In the genomic region with DNA sequence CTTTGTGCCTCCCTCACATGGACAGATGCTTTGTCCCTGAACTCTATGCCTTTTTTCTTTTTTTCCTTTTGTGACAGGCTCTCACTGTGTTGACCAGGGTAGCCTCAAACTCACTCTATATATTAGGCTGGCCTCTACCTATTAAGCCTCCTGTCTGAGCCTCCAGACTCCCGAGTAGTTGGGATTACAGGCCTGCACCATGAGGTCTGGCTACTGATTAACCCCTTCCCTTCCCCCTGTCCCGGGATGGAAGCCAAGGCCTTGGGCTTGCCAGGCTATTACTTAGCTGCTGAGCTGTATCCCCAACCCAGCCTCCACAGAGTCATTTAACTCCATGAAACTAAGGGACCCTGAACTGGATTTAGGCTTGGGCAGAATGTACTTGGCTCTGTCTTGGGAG, we compare ENCODE assay signal across 29 mouse cellular contexts. TPM values are rescaled to one million over a fixed set of nuclear protein-coding genes. Genes with fewer than 3 reads are reported as not detected.
A peak's percentile ranks its signal among the peaks of the same experiment; 100 is the strongest.
DNase-seq lines count a peak whose midpoint lies in the region; ATAC-seq lines count a peak whose summit lies in the region.
"Had no signal": no experiment of that assay in that cellular context is flagged by ENCODE, and none has a peak within 500 bp of the region (broad histone marks: within the 10 kb centered on the region; RNA-seq: fewer than 3 reads in every experiment).

No protein-coding gene starts in this region.

- peaks cover 6% of the 10 kb centered on the region for H3K4me1 ChIP-seq in intestine, embryonic 16.5 days (ENCODE audit: control insufficient read depth, insufficient read depth, low read length)
- H3K4me1 ChIP-seq in liver, embryonic 12.5 days: peaks cover 9% of the 10 kb centered on the region

- H3K36me3 ChIP-seq in intestine, embryonic 16.5 days (ENCODE audit: control insufficient read depth, insufficient read depth, low read length): no peaks in the 10 kb centered on the region; the same call in 1 of the 2 replicates
- peaks cover 14% of the 10 kb centered on the region; the same call in 1 of the 2 replicates for H3K36me3 ChIP-seq in liver, embryonic 12.5 days

- peak overlapping the region; percentile 68 for H3K27ac ChIP-seq in intestine, embryonic 16.5 days (ENCODE audit: low read length)
- peak overlapping the region; percentile 49; the same call in 1 of the 2 replicates for H3K27ac ChIP-seq in liver, embryonic 12.5 days
- H3K27ac ChIP-seq: embryonic facial prominence, embryonic 13.5 days; heart, embryonic 13.5 days; hindbrain, postnatal 0 days; limb, embryonic 13.5 days; midbrain, embryonic 12.5 days; neural tube, embryonic 12.5 days had no signal

- peak; percentile 62 for ATAC-seq in intestine, embryonic 16.5 days
- ATAC-seq in liver, embryonic 12.5 days: 0 out of 2 replicates have a peak, but pooled peaks have one; percentile 30
- ATAC-seq: forebrain, embryonic 14.5 days; hindbrain, postnatal 0 days; lung, postnatal 0 days had no signal

- 19% methylated on average over 2 of the region's 2 CpGs for WGBS in intestine, embryonic 16.5 days
- WGBS in liver, embryonic 12.5 days (ENCODE audit: insufficient replicate concordance): 56% methylated on average over 2 of the region's 2 CpGs

- H3K9ac ChIP-seq in intestine, embryonic 16.5 days (ENCODE audit: low read depth, low read length): 0 out of 2 replicates have a peak overlapping the region, but pooled peaks have one; percentile 45
- no peak overlapping the region for H3K9ac ChIP-seq in liver, embryonic 12.5 days
- H3K9ac ChIP-seq: embryonic facial prominence, embryonic 13.5 days; heart, embryonic 13.5 days; limb, embryonic 13.5 days; midbrain, embryonic 12.5 days; neural tube, embryonic 12.5 days had no signal

- no peak overlapping the region for H3K4me3 ChIP-seq in intestine, embryonic 16.5 days (ENCODE audit: low read length)
- H3K4me3 ChIP-seq in liver, embryonic 12.5 days: no peak overlapping the region
- H3K4me3 ChIP-seq: embryonic facial prominence, embryonic 13.5 days; heart, embryonic 13.5 days; limb, embryonic 13.5 days; midbrain, embryonic 12.5 days; neural tube, embryonic 12.5 days had no signal

- peak; percentile 28 for DNase-seq in NIH3T3 (ENCODE audit: low read depth)
- DNase-seq in kidney, postnatal 14 days: peak; percentile 85
- no peak for DNase-seq in heart, postnatal 36 days
- no peak for DNase-seq in cerebellum, postnatal 14 days
- DNase-seq in urinary bladder, postnatal 4 days (ENCODE audit: low spot score in 2 of 2): no peak
- no peak for DNase-seq in layer of hippocampus, postnatal 14 days (ENCODE audit: low spot score in 2 of 2)
- DNase-seq: adrenal gland, adult 8-10 months; B cell, adult 2 months; cerebellum, adult 9-11 months; gastrocnemius, postnatal 14 days; heart, adult 18-20 months; layer of hippocampus, postnatal 36 days; right cerebral cortex, postnatal 14 days had no signal

- no peaks in the 10 kb centered on the region for H3K9me3 ChIP-seq in intestine, embryonic 16.5 days (ENCODE audit: control insufficient read depth, low read length)
- H3K9me3 ChIP-seq in liver, embryonic 12.5 days (replicated peaks): no peaks in the 10 kb centered on the region
- H3K9me3 ChIP-seq: embryonic facial prominence, embryonic 13.5 days; heart, embryonic 13.5 days; limb, embryonic 13.5 days; midbrain, embryonic 12.5 days; neural tube, embryonic 12.5 days had no signal

- no peak overlapping the region for H3K4me2 ChIP-seq in intestine, embryonic 16.5 days (ENCODE audit: low read depth, low read length)
- H3K4me2 ChIP-seq in liver, embryonic 12.5 days: no peak overlapping the region
- H3K4me2 ChIP-seq: embryonic facial prominence, embryonic 13.5 days; heart, embryonic 13.5 days; limb, embryonic 13.5 days; midbrain, embryonic 12.5 days; neural tube, embryonic 12.5 days had no signal

- intact Hi-C loops in heart, postnatal 36 days (cut with DNase I): no loop called here

- no peaks in the 10 kb centered on the region for H3K27me3 ChIP-seq in intestine, embryonic 16.5 days (replicated peaks; ENCODE audit: control insufficient read depth, insufficient read depth, low read length)
- 0 out of 2 replicates have a peak, but pooled peaks cover 3% of the 10 kb centered on the region for H3K27me3 ChIP-seq in liver, embryonic 12.5 days (replicated peaks)
- H3K27me3 ChIP-seq: embryonic facial prominence, embryonic 13.5 days; heart, embryonic 13.5 days; limb, embryonic 13.5 days; midbrain, embryonic 12.5 days; neural tube, embryonic 12.5 days had no signal

RNA-seq across cellular contexts. Expression of a gene that starts 2.6 kb away (rescaled TPM):
- not detected in 2 replicates for polyA plus RNA-seq in intestine, embryonic 16.5 days (2015; fragmentation: Nextera tagmentation; extraction: Ambion mirVana)
- 0.80 TPM in 1 of 2 replicates, not detected in the other for polyA plus RNA-seq in liver, embryonic 12.5 days (2016; fragmentation: Nextera tagmentation; extraction: Ambion mirVana)
- total RNA-seq in heart, postnatal 36 days (2021): not detected
- total RNA-seq in layer of hippocampus, postnatal 14 days (2021): not detected
- total RNA-seq: gastrocnemius, postnatal 14 days; heart, adult 18-20 months; heart, postnatal 25 days; hindbrain, postnatal 0 days; layer of hippocampus, postnatal 36 days; left cerebral cortex, postnatal 14 days; megakaryocyte progenitor cell, adult 5-6 weeks had no signal
- polyA plus RNA-seq: brain, embryonic 14.5 days; forebrain, embryonic 14.5 days; lung, postnatal 0 days; neural tube, embryonic 12.5 days; stomach, embryonic 14.5 days; thymus, postnatal 0 days had no signal

RNA-seq across cellular contexts. Expression of a gene that starts 5.4 kb away (rescaled TPM):
- polyA plus RNA-seq in intestine, embryonic 16.5 days (2015; fragmentation: Nextera tagmentation; extraction: Ambion mirVana): 28.2 and 30.7 TPM in 2 replicates
- 8.5 and 9.5 TPM in 2 replicates for polyA plus RNA-seq in liver, embryonic 12.5 days (2016; fragmentation: Nextera tagmentation; extraction: Ambion mirVana)
- 1 to 10 TPM; 3.4 to 4.3 TPM for total RNA-seq in heart, postnatal 36 days (2021)
- 10 to 100 TPM; 36.2 to 41.4 TPM for total RNA-seq in layer of hippocampus, postnatal 14 days (2021)

RNA-seq across cellular contexts. Expression of a gene that starts 6.3 kb away (rescaled TPM):
- 56.0 and 57.4 TPM in 2 replicates for polyA plus RNA-seq in intestine, embryonic 16.5 days (2015; fragmentation: Nextera tagmentation; extraction: Ambion mirVana)
- polyA plus RNA-seq in liver, embryonic 12.5 days (2016; fragmentation: Nextera tagmentation; extraction: Ambion mirVana): 51.6 and 52.3 TPM in 2 replicates
- total RNA-seq in heart, postnatal 36 days (2021): 10 to 100 TPM; 27.0 to 27.4 TPM
- total RNA-seq in layer of hippocampus, postnatal 14 days (2021): 10 to 100 TPM; 63.8 to 67.4 TPM

RNA-seq across cellular contexts. Expression of a gene that starts 15.3 kb away (rescaled TPM):
- 138 and 146 TPM in 2 replicates for polyA plus RNA-seq in intestine, embryonic 16.5 days (2015; fragmentation: Nextera tagmentation; extraction: Ambion mirVana)
- polyA plus RNA-seq in liver, embryonic 12.5 days (2016; fragmentation: Nextera tagmentation; extraction: Ambion mirVana): 80.1 and 87.7 TPM in 2 replicates
- total RNA-seq in heart, postnatal 36 days (2021): 10 to 100 TPM; 37.4 to 42.2 TPM
- 10 to 100 TPM; 57.5 to 61.5 TPM for total RNA-seq in layer of hippocampus, postnatal 14 days (2021)

RNA-seq across cellular contexts. Expression of a gene that starts 15.9 kb away (rescaled TPM):
- 39.7 and 43.8 TPM in 2 replicates for polyA plus RNA-seq in intestine, embryonic 16.5 days (2015; fragmentation: Nextera tagmentation; extraction: Ambion mirVana)
- polyA plus RNA-seq in liver, embryonic 12.5 days (2016; fragmentation: Nextera tagmentation; extraction: Ambion mirVana): 30.8 and 33.1 TPM in 2 replicates
- 10 to 100 TPM; 33.3 to 34.2 TPM for total RNA-seq in heart, postnatal 36 days (2021)
- total RNA-seq in layer of hippocampus, postnatal 14 days (2021): 10 to 100 TPM; 26.3 to 34.6 TPM

Comparison
In these comparisons a context has a peak if more than half of its experiments do, and no peak if none do; other contexts are left out.
1. DNase-seq: peak in NIH3T3 (single experiment) and kidney, postnatal 14 days (single experiment); none in heart, postnatal 36 days (0 of 2), cerebellum, postnatal 14 days (0 of 2), urinary bladder, postnatal 4 days (0 of 2) and layer of hippocampus, postnatal 14 days (0 of 2).
2. RNA of a gene that starts 5.4 kb away (total RNA-seq): 36.2 to 41.4 TPM in layer of hippocampus, postnatal 14 days; 3.4 to 4.3 TPM in heart, postnatal 36 days; every median in the first group is over 4 times any median in the second.